Mouse (Mus musculus) mouse embryonic stem cell (cell line): ENCODE measurements around the gene Ruvbl1.

Source experiments
- in situ Hi-C, 2 experiments: fragments of 300-500 bp; cut with MboI; formaldehyde crosslinking; loops; 1 replicate in 1 of 2; 3 replicates in 1 of 2; pipeline ENCODE4 v1.14.3; 2019 to 2020; ENCODE audit warnings: low sequenced_read_pairs in 2 of 2, low pct_unique_long_range_greater_than_20kb in 1 of 2, mixed read lengths in 1 of 2; ENCODE audit not compliant: unreplicated experiment in 1 of 2

Gene Ruvbl1

GRCm38 (mm10) chr6:88489026-88489425 lies 23.8 kb downstream of the Ruvbl1 start:
- in situ Hi-C loops: no loop called here

- in situ Hi-C loops: no loop called here
Measured at GRCm38 (mm10) chr6:88489834-88490233, 24.6 kb downstream of the Ruvbl1 start.

GRCm38 (mm10) chr6:88490629-88491354 lies 25.6 kb downstream of the Ruvbl1 start:
- in situ Hi-C loops: no loop called here

DNA sequence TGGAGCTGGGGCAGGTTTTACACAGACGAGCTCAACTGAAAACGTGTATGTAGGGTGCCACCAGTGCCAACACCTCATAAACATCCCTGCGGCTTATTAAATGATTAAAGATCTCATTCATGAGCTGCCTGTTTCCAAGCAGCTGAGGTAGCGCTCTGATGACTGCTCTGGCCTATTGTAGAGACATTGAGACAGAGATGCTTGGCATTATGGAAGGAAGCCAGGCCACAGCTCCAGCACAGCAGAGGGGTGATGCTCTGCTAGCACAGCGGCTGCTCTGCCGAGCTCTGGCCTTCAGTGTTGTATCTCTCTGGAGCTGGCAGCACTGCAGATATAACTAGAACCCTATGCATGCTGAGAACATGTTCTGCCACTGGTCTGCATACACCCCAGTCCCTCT lies 28.5 kb downstream of the Ruvbl1 start:
- in situ Hi-C loops: no loop called here

DNA sequence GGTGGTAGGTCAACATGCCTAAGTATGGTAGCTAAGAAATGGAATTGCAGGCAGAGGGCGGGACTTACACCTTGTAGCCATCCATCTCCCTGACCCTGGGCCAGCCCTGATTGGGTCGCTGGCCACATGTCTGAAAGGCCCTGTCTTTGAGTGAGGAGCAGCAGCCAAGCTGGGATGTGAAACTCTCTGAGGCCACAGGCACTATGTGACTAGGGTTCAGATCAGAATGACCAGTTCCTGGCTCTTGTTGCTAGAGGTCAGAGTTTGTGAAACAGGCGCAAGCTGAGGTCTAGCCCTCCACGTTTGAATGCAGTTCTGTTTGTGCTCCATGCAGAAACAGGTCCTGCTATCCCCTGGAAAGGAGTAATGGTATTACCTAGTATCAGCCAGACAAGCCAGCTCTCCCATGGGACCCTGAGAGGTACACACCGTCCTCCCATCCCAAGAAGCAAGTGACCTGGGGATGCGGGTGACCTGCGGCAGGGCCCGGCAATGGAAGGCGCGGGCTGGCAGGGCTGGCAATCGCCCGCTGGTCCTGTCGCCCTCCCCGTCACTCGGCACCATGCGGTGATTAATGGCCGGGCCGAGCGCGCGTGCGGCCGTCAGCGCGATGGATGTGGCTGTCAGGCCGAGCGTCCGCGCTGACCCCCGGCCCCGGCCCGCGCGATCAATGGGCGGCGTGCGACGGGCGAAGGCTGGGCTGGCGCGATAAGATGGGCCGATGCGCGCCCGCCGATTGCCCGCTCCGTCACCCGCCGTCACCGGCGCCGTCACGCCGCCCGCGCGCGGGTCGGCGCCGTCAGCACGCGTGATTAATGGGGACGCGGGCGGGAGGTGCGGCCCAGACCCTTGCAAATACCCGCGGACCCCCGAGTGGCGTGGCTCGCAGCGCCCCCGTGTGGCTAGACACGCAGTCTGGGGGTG lies 34.5 kb downstream of the Ruvbl1 start:
- in situ Hi-C loops: loop anchor here (10.0 kb wide), 1 partner anchor 315 kb away; no protein-coding TSS in a partner anchor

GRCm38 (mm10) chr6:88500405-88500767 lies 35.2 kb downstream of the Ruvbl1 start:
- in situ Hi-C loops: loop anchor here (10.0 kb wide), 1 partner anchor 316 kb away; no protein-coding TSS in a partner anchor

DNA sequence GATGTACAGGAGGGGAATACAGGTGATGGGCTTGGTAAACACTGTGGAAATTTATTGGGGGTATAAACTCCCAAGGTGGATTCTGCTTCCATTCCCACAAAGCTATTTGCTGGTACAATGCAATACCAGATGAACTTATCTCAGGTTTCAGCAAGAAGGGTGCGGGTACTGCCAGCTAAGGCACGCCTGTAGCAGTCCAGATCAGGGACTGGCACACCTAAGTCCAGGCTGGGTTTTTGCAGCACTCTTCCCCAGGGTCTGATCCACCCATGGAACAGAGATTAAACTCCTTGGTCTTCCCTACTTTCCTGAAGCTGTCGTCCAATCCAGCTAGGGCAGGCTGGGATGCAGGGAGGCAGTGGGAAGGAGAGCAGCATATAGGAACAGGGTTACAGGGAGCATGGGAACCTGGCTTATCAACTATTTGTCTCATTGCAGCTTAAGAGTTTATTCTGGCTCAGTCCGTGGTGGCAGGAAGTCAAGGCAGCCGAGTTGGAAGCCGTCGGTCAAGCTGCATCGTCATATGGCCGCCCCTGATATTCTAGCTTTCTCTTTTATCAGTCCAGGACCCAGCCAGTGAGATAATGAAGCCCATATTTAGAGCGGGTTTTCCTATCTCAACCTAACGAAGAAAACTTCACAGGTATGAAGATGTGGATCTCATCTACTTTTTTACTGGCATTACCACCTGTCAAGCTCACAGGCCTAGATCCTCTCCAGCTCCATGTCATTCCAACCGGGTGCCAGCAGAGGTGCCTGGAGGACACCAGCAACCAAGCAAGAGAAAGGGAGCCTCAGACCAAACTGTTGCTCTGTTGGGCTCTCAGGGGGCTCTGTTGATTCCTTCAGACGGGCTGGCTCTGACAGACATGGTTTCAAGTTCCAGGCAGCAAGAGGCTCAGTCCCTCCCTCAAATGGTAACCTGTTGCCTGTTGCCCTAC lies 37.1 kb downstream of the Ruvbl1 start:
- in situ Hi-C loops: loop anchor here (10.0 kb wide), 1 partner anchor 317 kb away; no protein-coding TSS in a partner anchor

DNA sequence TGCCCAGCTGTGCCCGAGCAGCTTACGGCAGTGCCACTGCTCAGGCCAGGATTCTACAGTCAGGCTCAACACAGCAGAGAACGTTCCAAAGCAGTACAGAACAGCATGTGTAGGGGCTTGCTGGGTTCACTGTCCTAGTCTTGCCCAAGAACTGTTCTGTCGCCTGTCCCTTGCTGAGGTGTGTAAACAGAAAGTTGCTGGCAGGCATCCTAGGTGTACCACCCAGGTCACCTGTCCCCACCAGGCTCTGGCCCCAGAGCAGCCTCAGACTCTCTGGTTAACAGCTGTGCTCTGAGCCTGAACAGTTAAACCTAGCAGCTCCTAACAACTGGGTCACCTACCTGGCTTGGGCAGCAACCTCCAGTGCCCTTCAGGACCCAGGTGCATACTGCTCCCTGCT lies 37.8 kb downstream of the Ruvbl1 start:
- in situ Hi-C loops: loop anchor here (10.0 kb wide), 1 partner anchor 318 kb away; no protein-coding TSS in a partner anchor

GRCm38 (mm10) chr6:88513984-88514383 lies 48.8 kb downstream of the Ruvbl1 start:
- in situ Hi-C loops: no loop called here

DNA sequence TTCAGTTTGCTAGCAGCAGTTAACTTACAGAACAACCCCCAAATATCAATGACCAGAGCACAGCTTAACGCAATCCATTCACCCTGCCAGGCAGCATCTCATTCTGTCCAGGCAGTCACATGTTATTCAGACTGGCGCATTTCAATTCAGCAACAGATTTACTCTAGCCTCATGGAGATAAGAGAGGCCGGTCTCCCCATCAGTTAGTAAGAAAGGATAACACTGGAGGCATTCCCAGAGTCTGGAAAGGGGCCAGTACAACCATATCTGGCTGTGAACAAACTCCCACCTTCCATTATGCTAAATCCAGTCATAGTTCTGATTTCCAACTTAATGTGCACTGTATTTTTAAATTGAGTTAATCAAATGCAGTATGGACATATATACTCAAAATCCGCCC lies 49.3 kb downstream of the Ruvbl1 start:
- in situ Hi-C loops: no loop called here

DNA sequence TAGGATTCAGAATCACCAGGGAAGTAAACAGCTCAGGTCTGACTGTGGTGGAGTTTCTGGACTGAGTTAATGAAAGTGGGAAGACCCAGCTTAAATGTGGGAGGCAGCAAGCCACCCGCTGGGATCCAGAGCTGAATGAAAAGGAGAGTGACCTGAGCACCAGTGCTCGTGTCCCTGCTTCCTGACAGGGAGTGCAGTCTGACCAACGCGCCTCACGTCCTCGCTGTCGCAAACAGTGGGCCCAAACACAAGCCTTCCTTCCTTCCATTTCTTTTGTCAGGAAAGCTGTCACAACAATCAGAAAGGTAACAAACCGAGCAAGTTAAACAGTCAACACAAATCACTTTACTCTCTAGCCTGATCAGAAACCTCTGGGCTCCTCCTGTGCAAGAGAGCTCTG lies 50.8 kb downstream of the Ruvbl1 start:
- in situ Hi-C loops: no loop called here

DNA sequence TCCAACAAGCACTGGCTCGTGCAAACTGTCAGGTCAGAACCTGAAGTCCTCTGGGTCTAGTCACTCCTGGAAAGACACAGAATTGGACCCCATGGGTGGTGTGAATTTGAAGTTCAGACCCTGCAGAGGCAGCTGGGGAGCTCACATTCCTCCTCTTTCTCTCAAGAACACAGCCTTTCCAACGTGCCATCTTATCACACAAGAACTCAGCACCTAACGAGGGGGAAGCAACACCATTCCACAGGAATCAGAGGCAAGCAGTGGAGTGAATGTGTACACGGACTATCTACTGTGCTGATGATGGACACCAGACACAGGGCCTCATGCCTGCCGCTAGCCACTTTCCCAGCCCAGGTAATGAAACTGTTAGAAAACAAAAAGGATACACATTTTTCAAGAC lies 51.5 kb downstream of the Ruvbl1 start:
- in situ Hi-C loops: no loop called here

GRCm38 (mm10) chr6:88517701-88518403 lies 52.6 kb downstream of the Ruvbl1 start:
- in situ Hi-C loops: no loop called here

DNA sequence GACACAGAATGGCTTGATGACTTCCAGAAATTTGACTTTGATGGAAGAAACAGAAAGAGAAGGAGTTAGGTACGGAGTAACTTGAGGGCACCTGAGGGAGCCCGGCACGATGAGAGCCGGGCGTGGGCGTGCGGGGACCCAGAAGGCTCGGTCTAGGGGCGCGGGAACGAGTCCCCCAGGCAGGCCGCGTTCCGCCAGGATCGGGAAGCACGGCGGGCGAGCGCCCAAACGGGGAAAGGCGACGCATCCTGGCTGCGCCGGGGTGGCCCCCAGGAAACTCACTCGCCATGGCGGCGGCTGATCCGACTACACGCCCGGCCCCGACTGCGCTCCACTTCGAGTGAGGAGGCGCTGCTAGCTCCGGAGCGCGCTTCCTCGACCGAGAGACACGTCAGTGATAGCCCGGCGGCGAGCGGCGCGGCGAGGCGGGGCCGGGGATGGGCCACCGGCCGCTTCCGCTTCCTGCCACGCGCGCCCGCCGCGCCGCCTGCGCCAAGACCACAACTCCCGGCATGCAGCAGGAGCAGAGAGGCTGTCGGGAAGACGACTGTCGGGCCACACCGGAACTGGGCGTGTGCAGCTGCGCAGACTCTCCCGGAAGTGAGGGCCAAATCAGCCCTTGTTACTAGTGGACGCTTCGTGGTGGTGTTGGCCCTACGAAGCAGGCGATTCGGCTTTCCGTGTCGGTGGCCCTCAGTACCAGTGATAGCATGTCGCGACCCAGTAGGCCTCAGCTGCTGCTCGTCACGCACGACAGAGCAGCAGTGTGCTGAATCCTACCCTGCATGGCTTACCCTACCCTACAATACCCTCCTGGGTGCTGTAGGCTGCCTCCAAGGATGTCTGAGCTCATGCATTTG lies 53.4 kb downstream of the Ruvbl1 start, which contains the start of gene Sec61a1:
Gene Sec61a1 (minus strand): TSS at position 502 of the 860 bp plus-strand sequence.
- in situ Hi-C loops: no loop called here

DNA sequence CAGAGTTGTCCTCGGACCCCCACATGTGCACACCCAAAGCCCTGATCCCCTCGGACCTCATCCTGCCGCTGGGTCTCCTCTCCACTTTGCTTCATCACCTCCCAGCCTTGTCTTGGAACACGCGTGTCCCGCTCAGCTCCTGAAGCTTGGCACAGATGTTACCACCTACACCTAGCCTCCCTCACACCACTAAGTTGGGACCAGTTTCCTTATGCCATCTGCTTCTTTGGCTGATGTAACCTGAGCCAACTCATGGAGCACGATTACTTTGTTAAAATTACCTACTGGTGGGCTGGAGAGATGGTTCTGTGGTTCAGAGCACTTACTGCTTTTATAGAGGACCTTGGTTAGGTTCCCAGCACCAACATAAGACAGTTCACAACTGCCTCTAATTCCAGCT lies 56.6 kb downstream of the Ruvbl1 start:
- in situ Hi-C loops: no loop called here

DNA sequence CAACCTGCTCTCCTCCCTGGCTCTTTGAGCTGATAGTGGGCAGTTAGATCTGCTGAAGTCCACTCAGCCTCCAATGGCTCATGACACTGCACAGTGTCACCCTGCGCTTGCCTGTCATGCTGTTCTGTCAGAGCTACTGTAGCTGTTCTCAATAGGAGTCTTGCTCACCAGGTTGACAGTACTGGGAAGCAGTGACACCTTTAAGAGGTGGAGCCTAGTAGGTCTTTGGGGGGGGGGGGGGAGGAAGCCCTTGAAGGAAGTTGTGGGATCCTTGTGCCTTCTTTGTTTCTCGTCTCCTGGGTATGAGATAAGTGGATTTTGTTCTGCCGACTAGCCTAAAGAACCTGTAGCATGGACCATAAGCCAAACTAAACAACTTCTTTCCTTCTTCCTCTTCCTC lies 57.4 kb downstream of the Ruvbl1 start:
- in situ Hi-C loops: no loop called here

GRCm38 (mm10) chr6:88523043-88523442 lies 57.8 kb downstream of the Ruvbl1 start:
- in situ Hi-C loops: no loop called here
